In the genomic region with DNA sequence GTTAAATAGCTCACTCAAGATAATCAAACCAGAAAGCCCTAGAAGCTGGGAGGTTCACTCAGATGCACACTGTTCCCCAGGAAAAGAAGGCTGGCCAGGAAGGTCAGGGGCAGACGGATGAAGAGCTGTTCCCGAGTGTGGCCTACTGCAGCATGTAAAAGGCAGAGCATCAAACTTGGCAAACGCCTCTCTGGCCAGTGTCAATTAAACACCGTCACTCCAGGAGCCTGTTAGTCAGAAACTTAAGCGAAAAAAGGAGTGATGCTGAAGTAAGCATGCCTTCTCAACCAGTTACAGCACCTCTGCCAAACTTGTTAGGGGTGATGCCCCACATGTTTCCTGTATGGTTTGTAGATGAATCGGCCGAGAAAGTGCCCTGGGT, we compare ENCODE assay signal across 10 mouse cellular contexts.
DNase-seq lines count a peak whose midpoint lies in the region; ATAC-seq and TF ChIP-seq lines count a peak whose summit lies in the region.
"Had no signal": no experiment of that assay in that cellular context is flagged by ENCODE, and none has a peak within 500 bp of the region (broad histone marks: within the 10 kb centered on the region; RNA-seq: fewer than 3 reads in every experiment).

No protein-coding gene starts in this region.

- TF ChIP-seq CTCF in stomach, postnatal 0 days (IDR thresholded peaks at IDR 0.05; ENCODE audit: low read depth): no peak

- no peaks in the 10 kb centered on the region for H3K27me3 ChIP-seq in stomach, embryonic 14.5 days (ENCODE audit: control insufficient read depth, insufficient read depth, low read length)
- no peaks in the 10 kb centered on the region for H3K27me3 ChIP-seq in stomach, postnatal 0 days (ENCODE audit: control insufficient read depth, insufficient read depth, low read length)
- no peaks in the 10 kb centered on the region for H3K27me3 ChIP-seq in kidney, embryonic 14.5 days (ENCODE audit: control insufficient read depth, insufficient read depth, low read length)
- H3K27me3 ChIP-seq: neural tube, embryonic 12.5 days; Patski had no signal

- no peaks in the 10 kb centered on the region for H3K9me3 ChIP-seq in stomach, embryonic 14.5 days (ENCODE audit: control insufficient read depth, low read depth, low read length)
- no peaks in the 10 kb centered on the region for H3K9me3 ChIP-seq in stomach, postnatal 0 days (ENCODE audit: control insufficient read depth, low read length)
- no peaks in the 10 kb centered on the region for H3K9me3 ChIP-seq in kidney, embryonic 14.5 days (ENCODE audit: control insufficient read depth, low read length)
- H3K9me3 ChIP-seq: neural tube, embryonic 12.5 days had no signal

- H3K4me1 ChIP-seq in stomach, embryonic 14.5 days (ENCODE audit: control insufficient read depth, insufficient read depth, low read length): peaks cover 16% of the 10 kb centered on the region
- no peaks in the 10 kb centered on the region for H3K4me1 ChIP-seq in stomach, postnatal 0 days (replicated peaks; ENCODE audit: control insufficient read depth, insufficient read depth)
- peaks cover 3% of the 10 kb centered on the region; the same call in 1 of the 2 replicates for H3K4me1 ChIP-seq in kidney, embryonic 14.5 days (ENCODE audit: control insufficient read depth, insufficient read depth, low read length)
- H3K4me1 ChIP-seq: neural tube, embryonic 12.5 days had no signal

- ATAC-seq in stomach, embryonic 14.5 days (ENCODE audit: insufficient number of reproducible peaks, insufficient read depth, low FRiP score, low read depth): no peak
- ATAC-seq in stomach, postnatal 0 days (ENCODE audit: low FRiP score, low TSS enrichment): no peak
- ATAC-seq in kidney, embryonic 14.5 days (ENCODE audit: low FRiP score, low TSS enrichment): peak; percentile 51; the same call in 1 of the 2 replicates
- ATAC-seq: Patski had no signal

- WGBS in stomach, embryonic 14.5 days: 28% methylated on average over 7 of the region's 7 CpGs
- 38% methylated on average over 7 of the region's 7 CpGs for WGBS in stomach, postnatal 0 days
- WGBS in kidney, embryonic 14.5 days: 47% methylated on average over 7 of the region's 7 CpGs

- no peak overlapping the region for H3K9ac ChIP-seq in stomach, embryonic 14.5 days (replicated peaks; ENCODE audit: low read depth, low read length)
- H3K9ac ChIP-seq in stomach, postnatal 0 days (ENCODE audit: low read length): no peak overlapping the region
- no peak overlapping the region for H3K9ac ChIP-seq in kidney, embryonic 14.5 days (ENCODE audit: low read depth, low read length)
- H3K9ac ChIP-seq: neural tube, embryonic 12.5 days had no signal

- H3K27ac ChIP-seq in stomach, embryonic 14.5 days (ENCODE audit: low read length): peak overlapping the region; percentile 45
- no peak overlapping the region for H3K27ac ChIP-seq in stomach, postnatal 0 days (replicated peaks)
- no peak overlapping the region for H3K27ac ChIP-seq in kidney, embryonic 14.5 days (ENCODE audit: low read depth, low read length)
- H3K27ac ChIP-seq: neural tube, embryonic 12.5 days had no signal

- no peak overlapping the region for H3K4me2 ChIP-seq in stomach, embryonic 14.5 days (replicated peaks; ENCODE audit: low read depth, low read length)
- no peak overlapping the region for H3K4me2 ChIP-seq in stomach, postnatal 0 days (replicated peaks; ENCODE audit: low read depth)
- H3K4me2 ChIP-seq in kidney, embryonic 14.5 days (replicated peaks; ENCODE audit: low read depth, low read length): no peak overlapping the region
- H3K4me2 ChIP-seq: neural tube, embryonic 12.5 days had no signal

- DNase-seq in adrenal gland, adult 8-10 months: peak; percentile 3
- DNase-seq in adrenal gland, postnatal 14 days: no peak
- no peak for DNase-seq in stomach, postnatal 0 days (ENCODE audit: low spot score)
- peak; percentile 34 for DNase-seq in thymus, postnatal 25 days
- no peak for DNase-seq in ovary, postnatal 14 days (ENCODE audit: low spot score)
- no peak for DNase-seq in testis, postnatal 14 days (ENCODE audit: low spot score)

- H3K4me3 ChIP-seq in stomach, embryonic 14.5 days (ENCODE audit: low read depth, low read length): no peak overlapping the region
- H3K4me3 ChIP-seq in stomach, postnatal 0 days (ENCODE audit: low read depth, low read length): no peak overlapping the region
- H3K4me3 ChIP-seq in kidney, embryonic 14.5 days (ENCODE audit: low read length): no peak overlapping the region
- H3K4me3 ChIP-seq: neural tube, embryonic 12.5 days had no signal

- no peak for TF ChIP-seq EP300 in stomach, postnatal 0 days (optimal IDR thresholded peaks at IDR 0.05)

- H3K36me3 ChIP-seq in stomach, embryonic 14.5 days (ENCODE audit: control insufficient read depth, insufficient read depth, low read length): no peaks in the 10 kb centered on the region
- no peaks in the 10 kb centered on the region for H3K36me3 ChIP-seq in stomach, postnatal 0 days (ENCODE audit: control insufficient read depth, insufficient read depth, low read length)
- no peaks in the 10 kb centered on the region for H3K36me3 ChIP-seq in kidney, embryonic 14.5 days (ENCODE audit: control insufficient read depth, insufficient read depth, low read length)
- H3K36me3 ChIP-seq: neural tube, embryonic 12.5 days had no signal

Comparison
In these comparisons a context has a peak if more than half of its experiments do, and no peak if none do; other contexts are left out.
1. DNase-seq: peak in adrenal gland, adult 8-10 months (single experiment) and thymus, postnatal 25 days (single experiment); none in adrenal gland, postnatal 14 days (single experiment), stomach, postnatal 0 days (single experiment), ovary, postnatal 14 days (single experiment) and testis, postnatal 14 days (single experiment).